Mouse (Mus musculus): ENCODE results near the gene Fancf. TPM values are rescaled to one million over a fixed set of nuclear protein-coding genes. Genes with fewer than 3 reads are reported as not detected.

Gene Fancf
- 10 to 100 TPM; 11.4 to 20.6 TPM for polyA plus RNA-seq (2017; shearing (Covaris generic))

GRCm38 (mm10) chr7:51862097-51862492 lies at the start of gene Fancf:
TSS of gene Fancf (minus strand) at chr7:51862267.

GRCm38 (mm10) chr7:51861250-51862096 lies 594 bp downstream of the Fancf start, which contains the start of gene Gas2:
TSS of gene Gas2 (plus strand) at chr7:51862015.

Other genes starting within 250 kb of the Fancf start
- gene Slc17a6, start 240.3 kb downstream of the Fancf start, polyA plus RNA-seq (2017; shearing (Covaris generic)), result under 1 TPM; 0.13 to 0.25 TPM
- gene Gas2, start 252 bp downstream of the Fancf start, polyA plus RNA-seq (2017; shearing (Covaris generic)), result 1 to 10 TPM; 6.2 TPM
- gene Svip, start 143.8 kb upstream of the Fancf start, polyA plus RNA-seq (2017; shearing (Covaris generic)), result 1 to 10 TPM in 1 of 2 experiments, not detected in 1; 2.6 TPM
- gene 1700015G11Rik, start 153.5 kb upstream of the Fancf start, polyA plus RNA-seq (2017; shearing (Covaris generic)), result not detected